Mouse (Mus musculus): ENCODE measurements around the gene Atxn1l. TPM values are rescaled to one million over a fixed set of nuclear protein-coding genes. Genes with fewer than 3 reads are reported as not detected.

The Atxn1l gene
- total RNA-seq, 2 experiments from 2014 or later = 39.2 to 50.2 TPM

Other genes with a start within 250 kb of the Atxn1l start
- not detected for gene Pmfbp1, start 243.7 kb downstream of the Atxn1l start, total RNA-seq (2021)
- gene Dhx38, start 171.9 kb downstream of the Atxn1l start, total RNA-seq (2021) = 10 to 100 TPM; 22.7 to 24.8 TPM
- gene Txnl4b, start 171.8 kb downstream of the Atxn1l start, total RNA-seq (2021) = 10 to 100 TPM in 1 of 2 experiments, 1 to 10 TPM in 1; 9.4 to 11.0 TPM
- gene Hp, start 158.6 kb downstream of the Atxn1l start, total RNA-seq (2021) = 100 to 1,000 TPM in 1 of 2 experiments, 10 to 100 TPM in 1; 71.7 to 252 TPM
- gene Dhodh, start 129.1 kb downstream of the Atxn1l start, total RNA-seq (2021) = 10 to 100 TPM; 20.3 to 25.7 TPM
- under 1 TPM; 0.23 to 0.33 TPM for gene Pkd1l3, start 123.2 kb downstream of the Atxn1l start, total RNA-seq (2021)
- 10 to 100 TPM; 85.7 to 89.3 TPM for gene Ist1, start 44.5 kb downstream of the Atxn1l start, total RNA-seq (2021)
- 10 to 100 TPM in 1 of 2 experiments, 1 to 10 TPM in 1; 9.9 to 10.9 TPM for gene Zfp821, start 32.2 kb downstream of the Atxn1l start, total RNA-seq (2021)
- 10 to 100 TPM; 86.6 to 96.0 TPM for gene Ap1g1, start 40.8 kb upstream of the Atxn1l start, total RNA-seq (2021)
- gene Phlpp2, start 130.8 kb upstream of the Atxn1l start, total RNA-seq (2021) = 1 to 10 TPM; 9.5 to 9.8 TPM
- gene Marveld3, start 224.5 kb upstream of the Atxn1l start, total RNA-seq (2021) = under 1 TPM in 1 of 2 experiments, not detected in 1; 0.17 TPM